In genomic region chr3:126586134-126586533, GRCm38 (mm10) we compare ENCODE assay signal across 24 mouse cellular contexts. TPM values are rescaled to one million over a fixed set of nuclear protein-coding genes. Genes with fewer than 3 reads are reported as not detected.
DNase-seq lines count a peak whose midpoint lies in the region; ATAC-seq and TF ChIP-seq lines count a peak whose summit lies in the region.
"Had no signal": no experiment of that assay in that cellular context is flagged by ENCODE, and none has a peak within 500 bp of the region (broad histone marks: within the 10 kb centered on the region; RNA-seq: fewer than 3 reads in every experiment).

No protein-coding gene starts in this region.

- no peak for ATAC-seq in kidney, embryonic 16.5 days (ENCODE audit: low FRiP score, low TSS enrichment)
- ATAC-seq: CD4-positive, CD25-positive, alpha-beta regulatory T cell, adult 4 months; forebrain, embryonic 13.5 days; forebrain, embryonic 15.5 days; forebrain, postnatal 0 days had no signal

- H3K27me3 ChIP-seq in kidney, embryonic 16.5 days (ENCODE audit: insufficient read depth, low read length), result no peaks in the 10 kb centered on the region
- H3K27me3 ChIP-seq: CH12.LX; embryonic facial prominence, embryonic 13.5 days; embryonic facial prominence, embryonic 15.5 days; forebrain, embryonic 13.5 days; forebrain, embryonic 15.5 days had no signal

- peak overlapping the region; percentile 76 for H3K27ac ChIP-seq in gastrocnemius, adult 2 months
- no peak overlapping the region for H3K27ac ChIP-seq in kidney, embryonic 16.5 days (ENCODE audit: low read length)
- H3K27ac ChIP-seq: embryonic facial prominence, embryonic 13.5 days; embryonic facial prominence, embryonic 15.5 days; forebrain, embryonic 13.5 days; forebrain, embryonic 15.5 days had no signal

- no peak overlapping the region for H3K4me3 ChIP-seq in gastrocnemius, adult 2 months
- no peak overlapping the region for H3K4me3 ChIP-seq in kidney, embryonic 16.5 days (ENCODE audit: low read length)
- no peak overlapping the region for H3K4me3 ChIP-seq in lung, adult 2 months (replicated peaks; ENCODE audit: extremely low read depth, low read depth, low read length)
- H3K4me3 ChIP-seq: embryonic facial prominence, embryonic 13.5 days; embryonic facial prominence, embryonic 15.5 days; forebrain, embryonic 13.5 days; forebrain, embryonic 15.5 days had no signal

- DNase-seq in gastrocnemius, adult 2 months, result no peak
- no peak for DNase-seq in gastrocnemius, postnatal 4 days (ENCODE audit: low spot score in 2 of 2)
- peak; percentile 57 for DNase-seq in NIH3T3 (ENCODE audit: low read depth)
- DNase-seq in lung, adult 2 months, result no peak
- DNase-seq: adrenal gland, adult 2 months; adrenal gland, postnatal 10 days; adrenal gland, postnatal 25 days; B cell, adult 2 months; cerebellum, adult 11 months; cerebellum, adult 18-20 months; cerebellum, adult 8-10 months; cerebellum, adult 9-11 months; cerebellum, postnatal 14 days; cerebellum, postnatal 36 days; embryo, embryonic 11 days; forebrain, postnatal 0 days had no signal

- no peak for TF ChIP-seq CTCF in gastrocnemius, adult 2 months (IDR thresholded peaks at IDR 0.05)
- TF ChIP-seq CTCF in lung, adult 2 months (IDR thresholded peaks at IDR 0.05; ENCODE audit: insufficient read depth, low read length), result no peak

- TF ChIP-seq POLR2A in lung, adult 2 months (IDR thresholded peaks at IDR 0.05; ENCODE audit: borderline replicate concordance, extremely low read depth, low read depth, low read length), result no peak

- no peak overlapping the region for H3K4me2 ChIP-seq in kidney, embryonic 16.5 days (replicated peaks; ENCODE audit: low read depth, low read length)
- H3K4me2 ChIP-seq: embryonic facial prominence, embryonic 13.5 days; embryonic facial prominence, embryonic 15.5 days; forebrain, embryonic 13.5 days; forebrain, embryonic 15.5 days had no signal

- intact Hi-C loops in gastrocnemius, adult 2 months (cut with DNase I), result no loop called here

- H3K4me1 ChIP-seq in kidney, embryonic 16.5 days (ENCODE audit: insufficient read depth, low read length), result no peaks in the 10 kb centered on the region
- no peaks in the 10 kb centered on the region for H3K4me1 ChIP-seq in lung, adult 2 months (ENCODE audit: control insufficient read depth, insufficient read depth, low read length)
- H3K4me1 ChIP-seq: embryonic facial prominence, embryonic 13.5 days; embryonic facial prominence, embryonic 15.5 days; forebrain, embryonic 13.5 days; forebrain, embryonic 15.5 days had no signal

- WGBS in kidney, embryonic 16.5 days, result 82% methylated on average over 3 of the region's 3 CpGs
- 80% methylated on average over 3 of the region's 3 CpGs for WGBS in lung, adult 2 months

- H3K9me3 ChIP-seq in kidney, embryonic 16.5 days (ENCODE audit: low read length), result no peaks in the 10 kb centered on the region
- H3K9me3 ChIP-seq: embryonic facial prominence, embryonic 13.5 days; embryonic facial prominence, embryonic 15.5 days; forebrain, embryonic 13.5 days; forebrain, embryonic 15.5 days had no signal

- H3K9ac ChIP-seq in kidney, embryonic 16.5 days (replicated peaks; ENCODE audit: low read length), result no peak overlapping the region
- H3K9ac ChIP-seq: embryonic facial prominence, embryonic 13.5 days; embryonic facial prominence, embryonic 15.5 days; forebrain, embryonic 13.5 days; forebrain, embryonic 15.5 days; forebrain, postnatal 0 days had no signal

- H3K36me3 ChIP-seq in kidney, embryonic 16.5 days (ENCODE audit: insufficient read depth, low read length), result no peaks in the 10 kb centered on the region
- H3K36me3 ChIP-seq: embryonic facial prominence, embryonic 13.5 days; embryonic facial prominence, embryonic 15.5 days; forebrain, embryonic 15.5 days; G1E had no signal

RNA-seq across cellular contexts. Expression of gene Camk2d, which starts 10.0 kb away (rescaled TPM):
- total RNA-seq in gastrocnemius, adult 2 months (2021), result 10 to 100 TPM; 54.2 to 60.1 TPM
- 100 to 1,000 TPM in 1 of 2 experiments, 10 to 100 TPM in 1; 98.9 to 104 TPM for total RNA-seq in gastrocnemius, postnatal 4 days (2021)
- polyA plus RNA-seq in kidney, embryonic 16.5 days (2015; fragmentation: Nextera tagmentation; extraction: Ambion mirVana), result 23.8 and 24.9 TPM in 2 replicates
- 56.8 and 61.4 TPM in 2 replicates for polyA plus RNA-seq in lung, adult 2 months (2012; rRNA removed)
- polyA plus RNA-seq: G1E had no signal
